Mouse (Mus musculus) heart, postnatal 0 days (tissue): ENCODE data around the gene Lpar2. TPM values are rescaled to one million over a fixed set of nuclear protein-coding genes. Genes with fewer than 3 reads are reported as not detected.
A peak's percentile ranks its signal among the peaks of the same experiment; 100 is the strongest.

Source experiments
- ATAC-seq: fragments of 200-750 bp; cut with Nextera tagmentation; 2 replicates; pipeline ENCODE4 v1.8.0; 2017; ENCODE audit warnings: low read depth, moderate number of reproducible peaks, moderate library complexity; ENCODE audit not compliant: insufficient read depth
- DNase-seq: peaks from one replicate; pipeline ENCODE4 v3.0.0-alpha.2; 2016; ENCODE audit warnings: low spot score
- H3K27ac ChIP-seq: fragments of 300-500 bp; sonication (generic); 2 replicates; pipeline ENCODE4 v1.5.1; 2014; ENCODE audit warnings: low read depth, mild to moderate bottlenecking
- H3K27me3 ChIP-seq: fragments of 300-500 bp; sonication (generic); 2 replicates; pipeline ENCODE4 v1.6.1; 2014; ENCODE audit warnings: low read length, mixed read lengths; ENCODE audit not compliant: control insufficient read depth, insufficient read depth
- H3K36me3 ChIP-seq: fragments of 300-500 bp; sonication (generic); replicated peaks from 2 replicates; pipeline ENCODE4 v1.6.1; 2014; ENCODE audit warnings: low read length, mixed read lengths; ENCODE audit not compliant: control insufficient read depth, insufficient read depth
- H3K4me1 ChIP-seq: fragments of 300-500 bp; sonication (generic); 2 replicates; pipeline ENCODE4 v1.6.1; 2014; ENCODE audit warnings: antibody characterized with exemption; ENCODE audit not compliant: control insufficient read depth, insufficient read depth
- H3K4me2 ChIP-seq: fragments of 300-500 bp; sonication (generic); 2 replicates; pipeline ENCODE4 v1.6.1; 2014; ENCODE audit warnings: low read depth, mild to moderate bottlenecking, low read length, moderate library complexity
- H3K4me3 ChIP-seq: fragments of 300-500 bp; sonication (generic); 2 replicates; pipeline ENCODE4 v1.5.1; 2014; ENCODE audit warnings: low read depth, low read length
- H3K9ac ChIP-seq: fragments of 300-500 bp; sonication (generic); replicated peaks from 2 replicates; pipeline ENCODE4 v1.6.1; 2014; ENCODE audit warnings: low read depth, low read length, mixed read lengths
- H3K9me3 ChIP-seq: fragments of 300-500 bp; sonication (generic); replicated peaks from 2 replicates; pipeline ENCODE4 v1.6.1; 2016; ENCODE audit warnings: low read length; ENCODE audit not compliant: control insufficient read depth
- CTCF ChIP-seq: IDR thresholded peaks from 2 replicates; pipeline ENCODE4 v1.5.1; 2016; ENCODE audit warnings: antibody characterized with exemption, control low read depth, low read depth
- EP300 ChIP-seq: IDR thresholded peaks from 2 replicates; pipeline ENCODE4 v1.6.1; 2016; ENCODE audit warnings: antibody characterized with exemption, low read depth
- WGBS: fragments of 180-500 bp; shearing (Covaris S2); extraction: QIAGEN DNeasy Blood & Tissue Kit; methylation state at CpG from one replicate; pipeline ENCODE4 v1.1.7; 2014; 5-methylcytosine and 5-hydroxymethylcytosine counted together
- polyA plus RNA-seq: library from polyadenylated mRNA; unstranded; fragments of >200 nt; fragmentation: Nextera tagmentation; extraction: Ambion mirVana; gene quantifications from 2 replicates; pipeline ENCODE4 v1.2.1, GENCODE M21; 2015
- total RNA-seq: library from RNA; depleted of rRNA; stranded (reverse); fragments of >200 nt; gene quantifications from 2 replicates; pipeline ENCODE4 v1.2.3, GENCODE M21; 2014; ENCODE audit warnings: low replicate concordance

The Lpar2 gene
- total and polyA plus RNA-seq, 2 experiments from 2014 or later, result 0.10 to 0.50 TPM

GRCm38 (mm10) chr8:69870003-69870765, 48.0 kb downstream of the Lpar2 start:
- Histone ChIP-seq H3K9me3 (no peaks in the 10 kb centered on the region), H3K36me3 (no peaks in the 10 kb centered on the region), H3K4me1 (no peaks in the 10 kb centered on the region), H3K27ac (no peak overlapping the region), H3K4me2 (no peak overlapping the region), H3K9ac (no peak overlapping the region), H3K27me3 (no peaks in the 10 kb centered on the region), H3K4me3 (no peak overlapping the region)
- ATAC-seq (no peak), DNase-seq (no peak)
- WGBS, result 79% methylated on average over 11 of the region's 11 CpGs
- no peak for TF ChIP-seq CTCF

- TF ChIP-seq EP300 (no peak), CTCF (no peak)
- WGBS, result 77% methylated on average over 6 of the region's 6 CpGs
Observed at GRCm38 (mm10) chr8:69870907-69871306, 48.7 kb downstream of the Lpar2 start.

GRCm38 (mm10) chr8:69874155-69874554, 51.9 kb downstream of the Lpar2 start:
- ATAC-seq (no peak), DNase-seq (peak; percentile 35)
- Histone ChIP-seq H3K4me3 (no peak overlapping the region), H3K27me3 (peaks cover 2% of the 10 kb centered on the region; the same call in 1 of the 2 replicates), H3K9me3 (no peaks in the 10 kb centered on the region), H3K9ac (no peak overlapping the region), H3K4me2 (no peak overlapping the region), H3K4me1 (0 out of 2 replicates have a peak, but pooled peaks cover 3% of the 10 kb centered on the region), H3K27ac (no peak overlapping the region), H3K36me3 (no peaks in the 10 kb centered on the region)
- WGBS, result 8% methylated on average over 9 of the region's 9 CpGs
- TF ChIP-seq CTCF (peak; percentile 73), EP300 (no peak)

More at GRCm38 (mm10) chr8:69870907-69871306, 48.7 kb downstream of the Lpar2 start:
- H3K9ac ChIP-seq, result no peak overlapping the region
- no peak overlapping the region for H3K4me2 ChIP-seq
- H3K27me3 ChIP-seq, result no peaks in the 10 kb centered on the region
- H3K4me1 ChIP-seq, result no peaks in the 10 kb centered on the region
- no peak overlapping the region for H3K4me3 ChIP-seq
- H3K9me3 ChIP-seq, result no peaks in the 10 kb centered on the region
- DNase-seq, result no peak
- no peak for ATAC-seq
- H3K36me3 ChIP-seq, result no peaks in the 10 kb centered on the region
- H3K27ac ChIP-seq, result no peak overlapping the region

- H3K4me3 ChIP-seq, result no peak overlapping the region
- no peak for ATAC-seq
- no peaks in the 10 kb centered on the region for H3K9me3 ChIP-seq
- H3K36me3 ChIP-seq, result no peaks in the 10 kb centered on the region
- TF ChIP-seq CTCF, result no peak
- TF ChIP-seq EP300, result no peak
- no peak overlapping the region for H3K9ac ChIP-seq
- no peak for DNase-seq
- 77% methylated on average over 13 of the region's 13 CpGs for WGBS
- no peak overlapping the region for H3K27ac ChIP-seq
- H3K27me3 ChIP-seq, result peaks cover 7% of the 10 kb centered on the region
- H3K4me1 ChIP-seq, result 0 out of 2 replicates have a peak, but pooled peaks cover 3% of the 10 kb centered on the region
- no peak overlapping the region for H3K4me2 ChIP-seq
Observed at GRCm38 (mm10) chr8:69874654-69875053, 52.4 kb downstream of the Lpar2 start.

- Histone ChIP-seq H3K9ac (no peak overlapping the region), H3K4me2 (no peak overlapping the region), H3K27me3 (peaks cover 22% of the 10 kb centered on the region), H3K9me3 (no peaks in the 10 kb centered on the region), H3K4me1 (0 out of 2 replicates have a peak, but pooled peaks cover 3% of the 10 kb centered on the region), H3K4me3 (no peak overlapping the region), H3K27ac (no peak overlapping the region), H3K36me3 (no peaks in the 10 kb centered on the region)
- ATAC-seq (no peak), DNase-seq (no peak)
- TF ChIP-seq CTCF (no peak), EP300 (no peak)
- 45% methylated on average over 10 of the region's 10 CpGs for WGBS
Observed at GRCm38 (mm10) chr8:69876097-69876496, 53.9 kb downstream of the Lpar2 start.
